Mouse (Mus musculus): ENCODE measurements around the gene Atp2a3. TPM values are rescaled to one million over a fixed set of nuclear protein-coding genes. Genes with fewer than 3 reads are reported as not detected.

The Atp2a3 gene
- polyA plus RNA-seq, 1 experiment: 26.1 TPM

- Histone ChIP-seq H3K79me2 (ENCODE audit: control insufficient read depth, insufficient read depth) (no peaks in the 10 kb centered on the region), H3ac (ENCODE audit: control insufficient read depth, insufficient read length) (no peak overlapping the region), H3K4me3 (no peak overlapping the region), H3K36me3 (ENCODE audit: control insufficient read depth, insufficient read depth) (no peaks in the 10 kb centered on the region), H3K4me2 (ENCODE audit: low read depth) (no peak overlapping the region), H3K27me3 (ENCODE audit: control insufficient read depth, insufficient read depth, insufficient read length) (peaks cover 47% of the 10 kb centered on the region)
- TF ChIP-seq MYOG (IDR thresholded peaks at IDR 0.05; ENCODE audit: control insufficient read depth in 1 of 3, insufficient read depth in 1 of 3, insufficient read length in 2 of 3, low read depth in 2 of 3) (no peak), TCF12 (IDR thresholded peaks at IDR 0.05; ENCODE audit: insufficient read depth, poor library complexity, severe bottlenecking) (no peak), CEBPB (IDR thresholded peaks at IDR 0.05; ENCODE audit: insufficient read depth, poor library complexity, severe bottlenecking) (no peak), POLR2AphosphoS2 (IDR thresholded peaks at IDR 0.05; ENCODE audit: insufficient read length, low read depth) (no peak), MYOD1 (IDR thresholded peaks at IDR 0.05; ENCODE audit: control insufficient read depth in 1 of 3, insufficient read length in 2 of 3, low read depth in 2 of 3) (no peak), REST (IDR thresholded peaks at IDR 0.05; ENCODE audit: insufficient read depth, insufficient read length) (no peak), MAX (IDR thresholded peaks at IDR 0.05; ENCODE audit: low read depth) (no peak), SRF (IDR thresholded peaks at IDR 0.05; ENCODE audit: control insufficient read depth, insufficient read length, low read depth) (no peak), POLR2A (IDR thresholded peaks at IDR 0.05; ENCODE audit: insufficient read length, low read depth) (no peak), TCF3 (IDR thresholded peaks at IDR 0.05; ENCODE audit: insufficient read length, low read depth) (no peak), E2F4 (IDR thresholded peaks at IDR 0.05; ENCODE audit: insufficient read depth) (no peak), USF1 (IDR thresholded peaks at IDR 0.05; ENCODE audit: low read depth) (no peak)
Measured at GRCm38 (mm10) chr11:72963789-72964294, 2.9 kb downstream of the Atp2a3 start.

GRCm38 (mm10) chr11:72974995-72975503, 14.1 kb downstream of the Atp2a3 start:
- Histone ChIP-seq H3K27me3 (ENCODE audit: control insufficient read depth, insufficient read depth, insufficient read length) (peaks cover 32% of the 10 kb centered on the region), H3K4me2 (ENCODE audit: low read depth) (peak overlapping the region; percentile 70)
- TF ChIP-seq USF1 (IDR thresholded peaks at IDR 0.05; ENCODE audit: low read depth) (no peak), POLR2A (IDR thresholded peaks at IDR 0.05; ENCODE audit: insufficient read length, low read depth) (peak; percentile 52), CEBPB (IDR thresholded peaks at IDR 0.05; ENCODE audit: insufficient read depth, poor library complexity, severe bottlenecking) (peak; percentile 72), MYOD1 (IDR thresholded peaks at IDR 0.05; ENCODE audit: control insufficient read depth in 1 of 3, insufficient read length in 2 of 3, low read depth in 2 of 3) (peak in 1 of 3 experiments; percentile 50), MYOG (IDR thresholded peaks at IDR 0.05; ENCODE audit: control insufficient read depth in 1 of 3, insufficient read depth in 1 of 3, insufficient read length in 2 of 3, low read depth in 2 of 3) (peak in 2 of 3 experiments; percentile 41 to 77)

GRCm38 (mm10) chr11:72982516-72982915, 21.5 kb downstream of the Atp2a3 start:
- TF ChIP-seq MAX (IDR thresholded peaks at IDR 0.05; ENCODE audit: low read depth): no peak
- TF ChIP-seq MYOG (IDR thresholded peaks at IDR 0.05; ENCODE audit: control insufficient read depth in 1 of 3, insufficient read depth in 1 of 3, insufficient read length in 2 of 3, low read depth in 2 of 3): peak in 2 of 3 experiments; percentile 25 to 63
- TF ChIP-seq MYOD1 (IDR thresholded peaks at IDR 0.05; ENCODE audit: control insufficient read depth in 1 of 3, insufficient read length in 2 of 3, low read depth in 2 of 3): peak in 2 of 3 experiments; percentile 27 to 36
- Histone ChIP-seq H3K4me3 (no peak overlapping the region), H3K4me2 (ENCODE audit: low read depth) (no peak overlapping the region), H3K79me2 (ENCODE audit: control insufficient read depth, insufficient read depth) (no peaks in the 10 kb centered on the region), H3ac (ENCODE audit: control insufficient read depth, insufficient read length) (no peak overlapping the region), H3K27me3 (ENCODE audit: control insufficient read depth, insufficient read depth, insufficient read length) (peaks cover 23% of the 10 kb centered on the region), H3K36me3 (ENCODE audit: control insufficient read depth, insufficient read depth) (peaks cover 6% of the 10 kb centered on the region)

More at GRCm38 (mm10) chr11:72974995-72975503, 14.1 kb downstream of the Atp2a3 start:
- Histone ChIP-seq H3ac (ENCODE audit: control insufficient read depth, insufficient read length) (no peak overlapping the region), H3K4me3 (peak overlapping the region; percentile 24), H3K36me3 (ENCODE audit: control insufficient read depth, insufficient read depth) (no peaks in the 10 kb centered on the region), H3K79me2 (ENCODE audit: control insufficient read depth, insufficient read depth) (no peaks in the 10 kb centered on the region)

GRCm38 (mm10) chr11:72983283-72983682, 22.3 kb downstream of the Atp2a3 start:
- Histone ChIP-seq H3K27me3 (ENCODE audit: control insufficient read depth, insufficient read depth, insufficient read length) (peaks cover 23% of the 10 kb centered on the region), H3ac (ENCODE audit: control insufficient read depth, insufficient read length) (no peak overlapping the region), H3K4me3 (no peak overlapping the region), H3K79me2 (ENCODE audit: control insufficient read depth, insufficient read depth) (no peaks in the 10 kb centered on the region), H3K36me3 (ENCODE audit: control insufficient read depth, insufficient read depth) (peaks cover 6% of the 10 kb centered on the region), H3K4me2 (ENCODE audit: low read depth) (no peak overlapping the region)
- TF ChIP-seq CEBPB (IDR thresholded peaks at IDR 0.05; ENCODE audit: insufficient read depth, poor library complexity, severe bottlenecking) (no peak), MYOG (IDR thresholded peaks at IDR 0.05; ENCODE audit: control insufficient read depth in 1 of 3, insufficient read depth in 1 of 3, insufficient read length in 2 of 3, low read depth in 2 of 3) (no peak), E2F4 (IDR thresholded peaks at IDR 0.05; ENCODE audit: insufficient read depth) (no peak), POLR2A (IDR thresholded peaks at IDR 0.05; ENCODE audit: insufficient read length, low read depth) (no peak), MAX (IDR thresholded peaks at IDR 0.05; ENCODE audit: low read depth) (no peak), POLR2AphosphoS2 (IDR thresholded peaks at IDR 0.05; ENCODE audit: insufficient read length, low read depth) (no peak), TCF3 (IDR thresholded peaks at IDR 0.05; ENCODE audit: insufficient read length, low read depth) (no peak), SRF (IDR thresholded peaks at IDR 0.05; ENCODE audit: control insufficient read depth, insufficient read length, low read depth) (no peak), USF1 (IDR thresholded peaks at IDR 0.05; ENCODE audit: low read depth) (no peak), TCF12 (IDR thresholded peaks at IDR 0.05; ENCODE audit: insufficient read depth, poor library complexity, severe bottlenecking) (no peak), MYOD1 (IDR thresholded peaks at IDR 0.05; ENCODE audit: control insufficient read depth in 1 of 3, insufficient read length in 2 of 3, low read depth in 2 of 3) (no peak), REST (IDR thresholded peaks at IDR 0.05; ENCODE audit: insufficient read depth, insufficient read length) (no peak)

- Histone ChIP-seq H3ac (ENCODE audit: control insufficient read depth, insufficient read length) (no peak overlapping the region), H3K27me3 (ENCODE audit: control insufficient read depth, insufficient read depth, insufficient read length) (peaks cover under 1% of the 10 kb centered on the region), H3K4me2 (ENCODE audit: low read depth) (no peak overlapping the region), H3K79me2 (ENCODE audit: control insufficient read depth, insufficient read depth) (no peaks in the 10 kb centered on the region), H3K36me3 (ENCODE audit: control insufficient read depth, insufficient read depth) (no peaks in the 10 kb centered on the region), H3K4me3 (no peak overlapping the region)
- TF ChIP-seq CEBPB (IDR thresholded peaks at IDR 0.05; ENCODE audit: insufficient read depth, poor library complexity, severe bottlenecking) (no peak), POLR2AphosphoS2 (IDR thresholded peaks at IDR 0.05; ENCODE audit: insufficient read length, low read depth) (no peak), MYOG (IDR thresholded peaks at IDR 0.05; ENCODE audit: control insufficient read depth in 1 of 3, insufficient read depth in 1 of 3, insufficient read length in 2 of 3, low read depth in 2 of 3) (no peak), MYOD1 (IDR thresholded peaks at IDR 0.05; ENCODE audit: control insufficient read depth in 1 of 3, insufficient read length in 2 of 3, low read depth in 2 of 3) (no peak), E2F4 (IDR thresholded peaks at IDR 0.05; ENCODE audit: insufficient read depth) (no peak), TCF3 (IDR thresholded peaks at IDR 0.05; ENCODE audit: insufficient read length, low read depth) (no peak), REST (IDR thresholded peaks at IDR 0.05; ENCODE audit: insufficient read depth, insufficient read length) (no peak), POLR2A (IDR thresholded peaks at IDR 0.05; ENCODE audit: insufficient read length, low read depth) (no peak), USF1 (IDR thresholded peaks at IDR 0.05; ENCODE audit: low read depth) (no peak), TCF12 (IDR thresholded peaks at IDR 0.05; ENCODE audit: insufficient read depth, poor library complexity, severe bottlenecking) (no peak), SRF (IDR thresholded peaks at IDR 0.05; ENCODE audit: control insufficient read depth, insufficient read length, low read depth) (no peak), MAX (IDR thresholded peaks at IDR 0.05; ENCODE audit: low read depth) (no peak)
Measured at GRCm38 (mm10) chr11:72986745-72987144, 25.8 kb downstream of the Atp2a3 start.

All from myocyte (in vitro differentiated cells).